Mouse (Mus musculus) left cerebral cortex, postnatal 14 days (tissue): ENCODE data around the gene Pdyn. TPM values are rescaled to one million over a fixed set of nuclear protein-coding genes. Genes with fewer than 3 reads are reported as not detected.

ENCODE experiments used
- DNase-seq, 2 experiments: peaks; one replicate each; pipeline ENCODE4 v3.0.0; 2021 to 2022; ENCODE audit warnings: low spot score in 2 of 2, mixed read lengths in 1 of 2
- intact Hi-C: fragments of 180-260 bp; cut with DNase I; formaldehyde crosslinking; loops from one replicate; pipeline ENCODE4 v1.15.1; 2025
- total RNA-seq, 2 experiments: library from RNA; stranded (reverse); gene quantifications; 2 replicates each; pipeline ENCODE4 v1.2.3; 2021

The Pdyn gene
- total RNA-seq, 2 experiments from 2014 or later: 27.2 to 30.6 TPM

DNA sequence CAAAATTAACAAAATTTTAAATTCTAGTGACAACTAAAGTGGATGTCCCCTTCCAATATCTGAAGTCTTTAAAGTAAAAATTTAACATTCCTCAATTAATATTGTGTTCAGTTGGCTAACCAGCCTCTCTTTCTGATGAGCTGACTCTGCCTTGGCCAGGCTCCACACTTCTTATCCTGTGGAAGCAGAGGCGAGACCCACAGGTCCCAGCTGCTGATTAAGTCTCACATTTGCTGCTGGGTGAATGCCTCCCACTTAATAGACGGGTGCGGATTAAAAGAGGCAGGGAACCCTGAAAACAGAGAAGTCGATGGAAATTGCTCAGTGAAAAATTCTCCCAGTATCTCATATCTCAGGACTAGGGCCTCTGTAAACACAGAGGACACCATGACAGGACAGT is 37.2 kb downstream of the Pdyn start:
- intact Hi-C loops: no loop called here
- no peak for DNase-seq

- intact Hi-C loops: no loop called here
- DNase-seq: no peak
Measured at GRCm38 (mm10) chr2:129660020-129660419, 39.6 kb downstream of the Pdyn start.

DNA sequence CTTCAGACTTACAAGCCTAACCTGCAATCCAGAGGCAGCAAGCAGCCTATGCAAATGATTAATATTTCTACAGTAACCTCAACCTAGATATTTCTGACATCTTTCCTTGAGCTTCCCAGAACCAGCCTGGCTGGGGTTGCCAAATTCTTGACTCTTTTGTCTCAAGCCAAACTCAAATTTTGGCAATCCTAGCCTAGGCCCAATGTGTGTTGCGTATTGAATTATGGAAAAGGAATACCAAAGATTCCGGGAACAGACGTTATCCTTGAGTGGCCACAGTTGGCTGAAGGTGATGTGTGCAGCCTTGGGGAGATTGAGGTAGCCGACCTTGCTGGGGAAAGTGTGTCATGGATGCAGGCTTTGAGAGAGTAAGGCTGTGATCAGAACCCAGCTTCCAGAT is 40.8 kb downstream of the Pdyn start:
- intact Hi-C loops: no loop called here
- DNase-seq: no peak

- intact Hi-C loops: no loop called here
- no peak for DNase-seq
Measured at GRCm38 (mm10) chr2:129655033-129655432, 44.6 kb downstream of the Pdyn start.

DNA sequence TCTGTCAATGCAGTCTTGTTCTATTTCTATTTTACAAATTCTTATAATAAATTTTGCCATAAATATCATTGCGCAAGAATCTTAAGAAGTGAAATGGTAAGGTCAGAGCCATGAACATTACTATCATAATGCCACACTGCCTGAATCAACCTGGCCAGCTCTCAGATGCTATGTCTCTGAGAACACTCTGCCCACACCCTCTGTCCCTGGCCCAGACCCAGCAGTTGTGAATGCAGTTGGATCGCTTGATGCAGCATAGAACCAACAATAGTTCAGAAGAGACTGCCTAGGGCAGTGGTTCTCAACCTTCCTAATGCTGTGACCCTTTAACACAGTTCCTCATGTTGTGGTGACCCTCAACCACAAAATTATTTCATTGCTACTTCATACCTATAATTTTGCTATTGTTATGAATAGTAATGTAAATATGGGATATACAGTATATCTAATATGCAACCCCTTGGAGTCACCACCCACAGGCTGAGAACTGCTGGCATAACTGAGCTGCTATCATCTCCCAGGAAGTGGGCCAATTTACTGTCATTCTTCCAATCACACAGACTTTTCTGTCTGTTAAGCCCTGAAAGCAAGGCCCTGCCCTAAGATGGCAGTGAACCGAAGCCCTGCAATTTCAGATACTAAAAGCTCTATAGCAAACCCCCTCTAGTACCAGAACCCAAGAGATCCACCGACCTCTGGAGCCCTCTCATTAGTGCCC is 45.3 kb downstream of the Pdyn start:
- intact Hi-C loops: no loop called here
- no peak for DNase-seq

DNA sequence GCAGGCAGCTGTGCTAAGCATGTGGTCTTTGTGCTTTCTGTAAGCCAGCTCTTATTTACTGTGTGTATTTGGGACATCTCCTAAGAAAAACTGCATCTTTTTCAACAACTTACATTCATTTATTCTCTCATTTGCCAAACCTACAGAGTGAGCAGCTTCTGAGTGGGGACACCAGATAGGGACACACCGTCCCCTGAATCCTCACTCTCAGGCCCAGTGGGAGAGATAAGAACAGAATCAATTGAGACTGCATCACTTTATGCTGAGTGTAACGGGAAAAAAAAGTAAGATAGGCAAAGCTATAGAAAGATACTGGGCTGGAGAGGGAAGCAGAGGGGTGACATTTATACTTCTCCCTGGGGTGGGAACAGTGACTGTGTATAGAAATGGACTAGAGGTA is 46.0 kb downstream of the Pdyn start:
- no peak for DNase-seq
- intact Hi-C loops: no loop called here

DNA sequence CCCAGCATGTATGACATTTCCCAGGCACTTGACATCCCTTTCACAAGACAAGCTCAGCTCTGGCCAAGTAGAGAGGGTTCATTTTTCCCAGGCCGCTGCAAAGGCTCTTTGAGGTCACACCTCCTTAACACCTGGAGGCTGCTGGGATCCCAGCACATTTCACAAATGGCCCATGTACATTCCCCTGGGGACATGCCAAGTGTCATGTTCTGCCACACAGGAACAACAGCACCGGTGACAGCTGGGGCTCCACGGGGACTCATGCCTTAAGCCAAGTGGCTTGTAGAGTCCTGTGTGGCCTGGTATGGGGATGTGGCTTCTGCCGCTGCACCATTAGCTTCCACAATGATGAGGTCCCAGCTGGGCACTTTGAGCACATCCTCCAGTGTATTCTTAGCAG is 47.0 kb downstream of the Pdyn start:
- intact Hi-C loops: no loop called here
- no peak for DNase-seq

Other genes with a start within 250 kb of the Pdyn start
- gene F830045P16Rik, start 163.2 kb downstream of the Pdyn start, total RNA-seq: under 1 TPM in 1 of 2 experiments, not detected in 1; 0.34 TPM
- gene Sirpa, start 107.0 kb downstream of the Pdyn start, total RNA-seq: 100 to 1,000 TPM; 371 to 377 TPM
- gene Stk35, start 100.7 kb upstream of the Pdyn start, total RNA-seq: 10 to 100 TPM; 25.8 to 26.7 TPM